Mouse (Mus musculus): Measurements from ENCODE around the gene Oprd1. TPM values are rescaled to one million over a fixed set of nuclear protein-coding genes. Genes with fewer than 3 reads are reported as not detected.

Oprd1 gene
- total RNA-seq, 2 experiments from 2014 or later: 0.04 TPM; not detected in 1

DNA sequence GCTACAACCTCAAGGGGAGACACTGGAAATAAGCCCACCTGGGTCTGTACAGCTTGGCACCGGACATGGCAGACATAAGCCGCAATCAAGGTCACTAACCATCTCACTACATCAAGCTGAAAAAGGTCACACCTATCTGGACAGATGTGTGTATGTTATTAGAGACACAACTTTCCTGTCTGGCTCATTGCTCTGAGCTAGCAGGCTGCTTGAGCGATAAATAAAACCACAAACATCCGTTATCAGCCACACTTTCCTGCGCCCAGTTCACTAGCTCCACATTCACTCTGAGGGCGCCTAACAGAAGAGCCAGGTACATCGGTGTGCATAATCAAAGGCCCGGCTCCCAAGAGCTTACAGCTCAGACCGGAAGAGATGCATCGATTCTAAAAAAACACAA lies 806 bp upstream of the Oprd1 start:
- DNase-seq: no peak
- intact Hi-C loops (cut with DNase I; ENCODE audit: low total_unique reads): no loop called here

DNA sequence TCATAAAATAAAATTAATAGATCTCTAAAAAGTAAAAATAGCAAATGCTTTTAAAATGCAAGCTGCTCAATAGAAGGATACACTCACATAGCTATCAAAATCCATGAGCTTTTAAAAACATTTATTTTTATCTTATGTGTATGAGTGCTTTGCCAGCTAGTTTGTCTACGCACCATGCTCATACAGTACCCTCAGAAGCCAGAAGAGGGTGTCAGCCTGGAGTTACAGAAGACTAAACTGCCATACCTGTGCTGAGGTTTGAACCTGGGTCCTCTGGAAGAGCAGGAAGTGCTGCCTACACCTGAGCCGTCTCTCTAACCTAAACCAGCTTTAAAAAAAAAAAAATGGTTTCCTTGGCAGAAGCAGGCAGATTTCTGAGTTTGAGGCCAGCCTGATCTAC lies 5.6 kb downstream of the Oprd1 start:
- no peak for DNase-seq
- intact Hi-C loops (cut with DNase I; ENCODE audit: low total_unique reads): no loop called here

DNA sequence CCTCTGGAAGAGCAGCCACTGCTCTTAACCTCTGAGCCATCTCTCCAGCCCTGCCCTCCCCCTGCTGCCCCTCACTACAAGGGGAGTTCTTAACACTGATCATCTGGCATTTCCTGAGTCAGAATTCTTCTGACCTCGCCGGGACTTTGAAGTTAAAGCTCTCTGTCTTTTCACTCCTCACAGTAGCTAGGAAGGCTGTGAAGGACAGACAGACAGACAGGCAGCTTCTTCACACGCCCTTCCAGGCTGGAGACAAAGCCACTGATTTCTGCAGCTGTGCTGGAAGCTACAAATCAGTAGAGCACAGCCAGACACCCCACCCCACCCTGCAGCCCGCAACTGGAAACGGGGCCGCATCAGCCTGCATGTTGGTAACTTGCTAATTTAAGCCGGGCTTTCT lies 7.3 kb downstream of the Oprd1 start:
- no peak for DNase-seq
- intact Hi-C loops (cut with DNase I; ENCODE audit: low total_unique reads): no loop called here

DNA sequence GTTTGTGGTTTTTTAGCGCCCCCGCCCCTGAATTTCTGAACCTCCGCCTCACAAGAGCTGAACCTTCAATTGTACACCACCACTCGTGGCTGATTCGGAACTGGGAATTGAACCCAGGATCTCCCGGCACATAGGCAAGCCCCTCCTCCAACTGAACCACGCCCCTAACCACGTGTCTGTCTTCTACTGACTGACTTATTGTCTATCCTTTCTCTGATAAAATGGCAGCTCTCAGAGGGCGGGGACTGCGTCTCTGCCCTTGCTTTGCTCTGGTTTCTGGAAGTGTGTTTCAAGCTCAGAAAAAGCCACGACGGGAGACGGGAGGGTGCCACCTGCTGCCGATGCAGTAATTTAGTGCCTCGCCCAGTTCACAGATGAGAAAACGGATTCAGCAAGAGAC lies 10.4 kb downstream of the Oprd1 start:
- intact Hi-C loops (cut with DNase I; ENCODE audit: low total_unique reads): no loop called here
- no peak for DNase-seq

DNA sequence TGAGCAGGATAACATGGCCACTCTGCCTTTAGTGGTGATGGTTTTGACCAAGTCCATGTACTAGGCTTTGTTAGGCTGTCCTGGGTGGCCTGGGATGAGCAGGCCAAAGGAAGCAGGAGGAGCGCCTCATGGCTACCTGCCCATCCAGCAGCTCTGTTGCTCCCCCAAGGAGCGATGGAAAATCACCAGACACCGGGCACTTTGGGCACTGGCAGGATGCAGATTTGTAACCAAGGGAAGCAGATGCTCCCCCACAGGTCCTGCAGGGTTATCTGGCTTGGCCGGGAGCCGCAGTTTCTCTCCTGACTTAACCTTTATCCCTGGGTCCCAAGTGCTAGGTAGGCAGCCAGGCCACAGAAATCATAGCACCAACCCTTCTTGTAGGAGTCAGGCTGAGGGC lies 10.9 kb downstream of the Oprd1 start:
- DNase-seq: no peak
- intact Hi-C loops (cut with DNase I; ENCODE audit: low total_unique reads): no loop called here

DNA sequence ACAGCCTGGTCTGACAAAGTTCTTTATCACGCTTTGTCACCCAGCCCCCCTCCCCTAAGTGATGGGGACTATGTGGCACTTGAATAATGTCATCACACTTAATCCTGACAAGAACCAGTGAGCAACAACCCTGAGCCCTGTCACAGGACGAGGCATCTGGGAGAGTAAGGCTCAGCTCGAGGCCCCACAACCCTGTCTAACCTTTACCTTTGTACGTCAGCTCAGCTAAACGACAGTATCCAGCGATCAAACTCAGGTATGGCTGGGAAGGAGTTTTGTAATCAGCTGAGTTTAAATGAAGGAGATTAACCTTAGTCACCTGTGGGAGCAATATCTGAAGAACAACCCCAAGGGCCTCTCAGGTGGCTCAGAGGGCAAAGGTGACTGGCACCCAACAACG lies 12.0 kb downstream of the Oprd1 start:
- no peak for DNase-seq
- intact Hi-C loops (cut with DNase I; ENCODE audit: low total_unique reads): no loop called here

DNA sequence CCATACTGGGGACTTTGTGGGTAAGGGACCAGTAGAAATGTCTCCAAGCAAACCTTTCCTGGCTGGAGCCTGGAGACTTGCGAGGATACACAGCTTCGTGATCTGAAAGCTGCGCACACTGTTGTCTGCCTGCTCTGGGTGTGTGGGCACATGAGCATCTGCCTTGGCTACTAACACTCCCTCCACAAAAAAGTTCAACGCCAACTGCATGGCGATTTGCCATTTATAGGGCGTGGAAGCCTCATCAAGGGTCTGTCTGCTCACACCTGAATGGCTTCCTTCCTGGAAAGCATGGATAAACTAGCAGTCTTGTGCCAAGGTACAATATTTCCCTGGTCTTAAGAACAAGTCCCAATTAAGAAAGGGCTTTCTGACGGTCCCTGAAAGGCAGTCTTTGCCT lies 12.5 kb downstream of the Oprd1 start:
- intact Hi-C loops (cut with DNase I; ENCODE audit: low total_unique reads): no loop called here
- no peak for DNase-seq

DNA sequence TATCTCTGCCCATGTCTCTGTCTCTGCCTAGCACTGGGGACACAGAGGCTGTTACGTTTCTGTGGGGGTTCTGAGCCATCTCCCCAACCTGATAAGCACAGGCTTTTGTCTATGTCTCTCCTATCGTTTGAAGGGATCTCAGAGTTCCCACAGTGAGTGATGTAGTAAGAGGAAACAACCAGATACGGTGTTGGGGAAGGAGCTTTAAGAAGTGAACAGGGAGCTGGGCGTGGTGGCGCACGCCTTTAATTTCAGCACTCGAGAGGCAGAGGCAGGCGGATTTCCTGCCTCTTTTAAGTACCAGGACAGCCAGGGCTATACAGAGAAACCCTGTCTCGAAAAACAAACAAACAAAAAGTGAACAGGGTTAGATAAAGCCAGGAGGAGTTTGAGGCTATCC lies 13.2 kb downstream of the Oprd1 start:
- intact Hi-C loops (cut with DNase I; ENCODE audit: low total_unique reads): no loop called here
- DNase-seq: no peak

DNA sequence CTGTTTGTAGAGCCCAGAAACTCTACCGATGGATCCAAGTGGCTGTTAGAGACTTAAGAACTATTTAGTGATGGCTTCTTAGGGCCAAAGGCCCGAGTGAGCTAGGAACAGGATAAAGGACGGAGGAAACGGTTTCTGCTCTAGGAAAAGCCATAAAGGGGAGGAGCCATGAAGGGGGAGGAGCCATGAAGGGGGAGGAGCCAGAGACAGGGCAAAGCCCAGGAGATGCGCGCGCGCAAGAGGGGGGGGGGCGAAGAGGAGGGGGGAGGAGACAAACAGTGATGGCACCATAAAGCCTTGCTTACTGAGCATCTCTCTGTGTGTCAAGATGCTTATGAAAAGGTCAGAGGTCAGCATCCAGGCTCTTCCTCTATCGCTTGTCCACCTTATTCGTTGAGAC lies 13.6 kb downstream of the Oprd1 start:
- intact Hi-C loops (cut with DNase I; ENCODE audit: low total_unique reads): no loop called here
- no peak for DNase-seq

DNA sequence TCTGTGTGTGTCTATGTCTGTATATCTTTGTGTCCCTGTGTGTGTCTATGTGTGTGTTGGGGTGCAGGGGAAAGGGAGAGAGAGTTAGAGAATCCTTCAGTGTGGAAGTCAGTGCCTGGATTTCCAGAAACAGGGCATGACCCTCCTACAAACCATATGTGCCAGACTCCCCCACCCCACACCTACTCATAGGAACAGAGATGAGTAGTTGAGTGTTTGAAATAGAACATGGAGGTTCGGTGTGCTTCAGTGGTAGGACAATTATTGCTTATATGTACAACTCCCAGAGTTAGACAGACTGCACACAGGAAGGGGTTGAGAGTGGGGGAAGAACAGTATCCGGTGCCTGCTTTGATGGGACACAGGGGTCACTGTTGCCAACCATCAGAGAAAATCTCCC lies 14.2 kb downstream of the Oprd1 start:
- DNase-seq: no peak
- intact Hi-C loops (cut with DNase I; ENCODE audit: low total_unique reads): no loop called here

DNA sequence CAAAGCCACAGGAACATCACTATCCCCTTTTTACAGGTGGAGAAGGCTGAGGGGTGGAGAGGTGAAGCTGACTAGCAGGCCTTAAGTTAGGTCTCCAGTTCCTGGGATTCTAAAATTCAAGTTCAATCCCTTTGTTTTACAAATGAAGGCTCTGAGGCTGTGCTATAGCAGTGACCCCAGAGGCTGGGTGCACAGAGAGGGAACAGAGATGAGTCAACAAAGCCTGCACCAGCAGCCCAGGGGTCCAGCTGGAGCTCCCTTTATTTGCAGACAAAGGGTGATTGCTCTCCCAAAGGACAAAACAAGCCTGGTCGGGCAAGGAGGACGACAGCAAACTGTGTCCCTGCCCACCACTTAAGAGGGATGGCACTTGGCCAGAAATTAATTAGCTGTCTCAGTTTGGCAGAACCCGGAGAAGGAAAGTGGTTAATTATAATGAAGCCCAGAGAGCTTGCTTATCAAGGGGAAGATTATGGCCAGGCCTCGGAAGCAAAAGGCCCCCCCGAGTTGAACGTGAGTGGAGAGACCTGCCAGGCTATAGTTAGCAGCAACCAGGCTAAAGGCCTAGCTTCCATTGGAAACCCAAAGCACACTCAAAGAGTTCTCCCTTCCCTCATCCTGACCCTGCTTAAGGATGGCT lies 15.2 kb downstream of the Oprd1 start:
- intact Hi-C loops (cut with DNase I; ENCODE audit: low total_unique reads): no loop called here

DNA sequence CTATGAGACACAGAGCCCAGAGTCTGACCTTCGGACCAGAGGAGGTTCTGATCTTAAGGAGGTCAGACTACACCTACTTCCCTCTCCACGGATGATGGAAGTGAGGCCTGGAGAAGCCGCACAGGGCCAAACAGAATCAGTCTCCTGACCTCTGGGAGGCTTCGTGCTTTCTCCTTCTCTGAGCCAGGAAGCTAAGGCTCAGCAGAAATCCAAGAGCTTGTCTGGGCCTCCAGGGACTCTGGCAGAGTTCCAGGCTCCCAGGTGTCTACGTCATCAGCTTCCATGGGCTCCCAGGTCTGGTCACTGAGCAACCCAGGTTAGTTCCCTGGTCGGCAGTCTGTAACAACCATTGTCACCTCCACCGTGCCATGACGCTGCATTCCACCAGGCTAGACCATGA lies 17.2 kb downstream of the Oprd1 start:
- no peak for DNase-seq
- intact Hi-C loops (cut with DNase I; ENCODE audit: low total_unique reads): no loop called here

More for the DNA sequence above, 15.2 kb downstream of the Oprd1 start:
- no peak for DNase-seq

DNA sequence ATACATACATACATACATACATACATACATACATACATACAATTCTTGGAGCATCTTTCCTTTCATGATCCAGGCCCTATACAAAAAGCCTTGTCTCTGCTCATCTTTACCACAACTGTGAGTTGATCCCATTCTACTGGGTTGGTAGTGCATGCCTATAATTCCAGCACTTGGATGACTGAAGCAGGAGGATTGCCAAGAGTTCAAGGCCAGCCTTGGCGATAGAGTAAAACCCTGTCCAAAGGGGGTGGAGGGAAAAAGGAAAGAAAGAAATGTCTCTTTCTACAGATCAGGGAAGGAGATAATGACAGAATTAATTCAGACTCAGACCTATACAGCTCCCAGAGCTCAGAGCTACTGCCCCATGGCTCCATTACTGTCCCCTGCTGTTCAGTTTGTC lies 21.1 kb downstream of the Oprd1 start:
- no peak for DNase-seq
- intact Hi-C loops (cut with DNase I; ENCODE audit: low total_unique reads): no loop called here

DNA sequence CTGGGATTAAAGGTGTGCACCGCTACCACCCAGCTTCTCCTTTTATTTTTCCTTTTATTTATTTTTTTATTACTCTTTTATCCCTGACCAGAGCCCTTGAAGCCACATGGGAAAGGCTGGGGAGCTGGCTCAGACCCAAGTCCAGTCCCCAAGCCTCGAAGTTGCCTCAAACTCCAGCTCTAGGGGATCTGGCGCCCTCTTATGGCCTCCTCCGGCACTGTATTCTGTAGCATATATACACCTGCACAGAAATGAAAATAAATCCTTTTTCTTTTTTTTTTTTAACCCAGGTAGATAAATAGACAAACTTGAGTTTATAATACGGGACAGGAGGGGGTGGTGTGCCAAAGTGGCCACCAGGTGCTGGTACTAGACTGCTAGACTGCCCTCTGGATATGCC lies 22.6 kb downstream of the Oprd1 start:
- DNase-seq: no peak
- intact Hi-C loops (cut with DNase I; ENCODE audit: low total_unique reads): no loop called here

DNA sequence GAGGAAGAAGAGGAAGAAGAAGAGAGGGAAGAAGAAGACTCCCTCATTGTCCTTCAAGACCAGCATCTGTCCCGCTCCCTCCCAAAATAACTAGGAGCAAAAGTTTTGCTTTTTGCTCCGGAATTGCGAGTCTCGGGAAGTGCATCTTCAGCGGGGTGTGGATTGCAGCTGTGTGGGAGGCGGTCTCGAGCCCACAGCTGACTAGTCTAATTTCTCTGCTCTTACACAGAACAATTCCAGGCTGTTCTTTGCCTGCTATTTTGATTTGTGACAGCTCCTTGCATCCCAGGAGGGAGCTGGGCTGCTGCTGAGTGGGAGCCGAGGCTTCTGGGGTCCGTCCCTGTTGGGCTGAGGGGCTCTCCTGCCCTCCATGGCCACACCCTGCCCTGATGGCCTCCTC lies 24.7 kb downstream of the Oprd1 start:
- no peak for DNase-seq
- intact Hi-C loops (cut with DNase I; ENCODE audit: low total_unique reads): no loop called here

DNA sequence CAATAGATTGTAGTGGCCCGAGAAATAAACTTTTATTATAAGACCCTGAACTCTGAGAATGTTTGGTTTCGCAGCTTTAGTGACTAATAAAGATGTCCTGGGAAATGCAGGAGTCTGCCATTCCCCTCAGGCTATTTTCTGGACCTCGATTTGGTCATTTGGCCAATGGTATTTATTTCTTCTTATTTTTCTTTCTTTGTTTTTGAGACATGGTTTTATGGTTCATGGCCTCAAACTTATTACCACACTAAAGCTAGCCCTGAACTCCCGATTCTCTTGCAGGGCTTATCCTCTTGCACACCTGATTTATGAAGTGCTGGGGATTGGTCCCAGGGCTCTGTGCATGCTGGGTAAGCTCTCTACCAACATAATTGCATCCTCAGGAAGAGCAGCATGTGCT lies 28.0 kb downstream of the Oprd1 start:
- DNase-seq: no peak
- intact Hi-C loops (cut with DNase I; ENCODE audit: low total_unique reads): no loop called here

DNA sequence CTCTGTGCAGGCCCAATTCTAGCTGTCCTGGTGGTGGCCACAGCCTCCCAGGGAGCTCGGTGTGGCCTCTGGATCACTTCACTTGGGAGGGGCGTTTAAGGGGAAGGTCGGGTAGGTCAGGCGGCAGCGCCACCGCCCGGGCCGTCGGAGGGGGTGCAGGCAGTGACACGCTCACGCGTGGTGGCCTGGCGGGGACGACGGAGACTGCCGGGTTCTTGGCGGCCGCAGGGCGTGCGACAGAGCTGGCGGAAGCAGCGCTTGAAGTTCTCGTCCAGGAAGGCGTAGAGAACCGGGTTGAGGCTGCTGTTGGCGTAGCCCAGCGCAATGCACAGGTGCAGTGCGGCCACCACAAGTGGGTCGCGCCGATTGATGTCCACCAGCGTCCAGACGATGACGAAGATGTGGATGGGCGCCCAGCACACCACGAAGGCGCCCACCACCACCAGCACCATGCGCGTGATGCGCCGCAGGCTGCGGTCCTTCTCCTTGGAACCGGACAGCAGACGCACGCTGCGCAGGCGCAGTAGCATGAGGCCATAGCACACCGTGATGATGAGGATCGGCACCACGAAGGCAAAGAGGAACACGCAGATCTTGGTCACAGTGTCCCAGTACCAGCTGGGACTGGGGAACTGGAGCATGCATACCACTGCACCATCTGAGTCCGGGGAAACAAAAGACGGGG lies 30.7 kb downstream of the Oprd1 start:
- intact Hi-C loops (cut with DNase I; ENCODE audit: low total_unique reads): no loop called here
- DNase-seq: peak; percentile 26

DNA sequence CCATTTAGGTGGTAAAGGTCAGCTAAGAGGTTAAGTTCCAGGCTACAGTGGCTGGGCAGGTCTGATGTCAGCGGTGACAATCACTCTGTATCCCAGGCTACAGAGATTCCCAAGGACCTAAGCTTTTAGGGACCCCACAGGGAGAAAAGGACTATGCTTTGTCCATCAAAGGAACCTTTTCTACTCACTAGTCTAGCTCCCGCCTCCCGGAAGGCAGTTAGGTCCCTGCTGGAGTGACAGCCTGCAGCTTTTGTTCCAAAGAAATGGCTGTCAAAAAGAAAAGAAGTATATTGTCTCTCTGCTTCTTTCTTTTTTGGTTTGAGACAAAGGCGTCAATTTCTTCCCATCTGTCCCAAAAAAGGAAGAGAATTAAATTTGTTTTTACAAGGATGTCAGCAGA lies 33.1 kb downstream of the Oprd1 start:
- intact Hi-C loops (cut with DNase I; ENCODE audit: low total_unique reads): no loop called here
- no peak for DNase-seq

DNA sequence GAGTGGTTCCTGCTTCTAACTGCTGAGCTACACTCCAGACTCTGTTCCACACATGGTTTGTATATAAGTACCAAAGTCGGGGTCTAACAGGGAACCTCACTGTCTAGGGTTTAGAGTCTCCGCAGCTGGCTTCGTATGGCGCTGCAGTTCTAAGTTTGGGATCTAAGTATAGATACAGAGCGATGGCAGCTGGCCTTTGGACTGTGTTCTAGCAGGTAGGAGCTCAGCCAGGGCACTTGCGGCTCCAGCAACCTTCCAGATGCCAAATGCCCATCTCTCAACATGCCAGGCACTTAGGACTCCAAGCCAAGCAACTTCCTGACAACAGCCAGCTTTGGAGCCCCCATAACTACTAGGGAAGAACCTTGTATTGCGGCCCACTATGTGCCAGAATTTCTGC lies 36.1 kb downstream of the Oprd1 start:
- DNase-seq: no peak
- intact Hi-C loops (cut with DNase I; ENCODE audit: low total_unique reads): no loop called here

DNA sequence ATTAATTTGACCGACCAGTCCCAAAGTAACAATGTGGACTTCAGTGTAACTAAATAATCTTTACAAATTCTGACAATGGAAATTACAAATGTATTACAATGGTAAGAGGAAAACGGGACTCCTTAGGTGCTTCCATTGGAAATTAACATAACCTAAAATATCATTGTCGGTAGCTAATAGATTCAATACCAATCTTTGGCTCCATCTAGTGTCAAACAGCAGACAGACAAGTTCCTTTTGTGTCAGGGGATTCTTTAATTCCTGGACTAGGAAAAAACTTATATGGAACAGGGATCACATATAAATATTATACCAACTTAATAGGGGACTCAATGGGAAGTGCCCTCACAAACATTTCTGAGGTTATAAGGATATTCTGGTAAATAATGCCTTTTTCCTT lies 43.1 kb downstream of the Oprd1 start:
- no peak for DNase-seq
- intact Hi-C loops (cut with DNase I; ENCODE audit: low total_unique reads): no loop called here

DNA sequence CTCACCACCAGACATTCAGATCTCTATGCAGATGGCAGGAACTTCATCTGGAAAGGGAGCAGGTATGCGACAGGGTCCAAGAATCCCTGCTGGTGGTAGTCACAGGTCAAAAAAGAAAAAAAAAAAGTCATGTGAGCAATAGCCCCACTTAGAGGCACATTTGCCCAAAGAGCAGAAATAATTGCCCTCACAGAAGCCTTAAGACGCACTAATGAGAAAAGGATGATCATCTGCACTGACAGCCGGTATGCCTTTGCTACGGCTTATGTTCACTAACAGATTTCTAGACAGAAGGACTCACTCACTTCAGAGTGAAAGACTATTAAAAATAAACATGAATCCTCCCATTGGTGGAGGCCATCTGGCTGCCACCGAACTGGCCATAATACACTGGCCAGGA lies 44.7 kb downstream of the Oprd1 start:
- intact Hi-C loops (cut with DNase I; ENCODE audit: low total_unique reads): loop anchor here (10.0 kb wide), 1 partner anchor 245 kb away; no protein-coding TSS in a partner anchor

DNA sequence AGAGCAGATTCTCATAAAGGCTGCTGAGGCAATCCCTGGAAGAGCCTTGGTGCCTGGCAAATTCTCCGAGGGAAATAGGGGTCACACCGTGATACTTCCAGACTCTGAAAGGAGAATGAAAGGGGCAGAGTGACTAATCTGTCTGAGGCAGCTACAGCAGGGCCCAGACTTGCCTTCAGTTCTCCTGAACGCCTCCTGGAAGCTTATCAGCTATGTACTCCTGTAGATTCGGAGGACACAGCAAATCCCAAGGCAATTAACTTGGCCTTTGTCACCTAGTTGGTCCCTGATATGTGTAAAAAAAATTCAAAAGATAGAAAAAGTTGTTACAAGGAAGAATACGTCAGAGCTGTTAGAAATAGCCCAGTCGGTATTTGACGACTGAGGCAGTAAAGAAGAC lies 49.2 kb downstream of the Oprd1 start:
- intact Hi-C loops (cut with DNase I; ENCODE audit: low total_unique reads): loop anchor here (10.0 kb wide), 1 partner anchor 250 kb away; no protein-coding TSS in a partner anchor
- DNase-seq: no peak

More for the DNA sequence above, 44.7 kb downstream of the Oprd1 start:
- DNase-seq: no peak

All from gastrocnemius, postnatal 14 days (tissue).